Mouse (Mus musculus) spleen, postnatal 36 days (tissue): ENCODE measurements around the gene Scarb1.

Experiments
- DNase-seq, 2 experiments: peaks; one replicate each; pipeline ENCODE4 v3.0.0; 2022; ENCODE audit warnings: low spot score in 2 of 2, mixed read lengths in 1 of 2

The Scarb1 gene

GRCm38 (mm10) chr5:125271531-125272203 lies 69.2 kb downstream of the Scarb1 start:
- peak; percentile 54 to 67 for DNase-seq

DNA sequence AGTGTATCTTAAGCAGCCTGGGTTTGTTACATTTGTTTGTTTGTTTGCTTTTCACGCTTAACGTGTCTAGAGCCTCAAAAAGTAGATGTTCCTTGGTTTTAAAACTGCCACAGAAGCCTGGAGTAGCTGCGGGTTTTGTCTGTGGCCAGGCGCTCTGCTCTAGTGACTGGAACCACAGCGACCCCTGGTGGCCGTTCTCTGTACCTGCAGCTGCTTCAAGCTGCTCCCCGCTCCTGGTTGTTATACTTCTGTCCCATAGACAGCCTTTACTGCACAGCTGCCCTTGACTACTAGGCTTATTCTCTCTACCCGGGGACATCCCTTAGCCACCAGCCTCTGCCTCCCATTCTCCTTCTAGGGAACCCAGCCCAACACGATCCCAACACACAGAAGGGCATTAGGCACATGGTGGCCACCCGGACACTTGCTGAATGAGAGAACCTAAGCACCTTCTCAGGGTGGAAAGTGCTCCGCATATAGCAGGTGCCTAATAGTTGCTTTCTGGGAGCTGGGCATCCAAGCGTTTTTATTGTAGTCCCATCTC lies 70.2 kb downstream of the Scarb1 start:
- DNase-seq = peak; percentile 42 to 46

DNA sequence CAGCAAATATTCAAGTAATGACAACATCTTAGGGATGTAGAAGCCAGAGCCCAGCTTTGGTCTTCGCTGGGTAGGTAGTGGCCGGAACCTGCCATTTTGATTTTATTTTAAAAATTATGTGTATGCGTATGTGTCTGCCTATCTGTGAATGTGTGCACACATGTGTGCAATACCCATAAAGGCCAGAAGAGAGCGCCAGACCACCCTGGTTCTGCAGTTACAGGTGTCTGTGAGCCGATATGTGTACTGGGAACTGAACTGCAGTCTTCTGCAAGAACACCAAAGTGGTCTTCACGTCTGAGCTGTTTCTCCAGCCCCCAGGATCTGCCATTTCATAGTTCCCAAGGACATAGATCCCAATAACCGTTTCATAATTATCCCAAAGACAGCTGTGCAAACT lies 71.1 kb downstream of the Scarb1 start:
- DNase-seq = no peak

DNA sequence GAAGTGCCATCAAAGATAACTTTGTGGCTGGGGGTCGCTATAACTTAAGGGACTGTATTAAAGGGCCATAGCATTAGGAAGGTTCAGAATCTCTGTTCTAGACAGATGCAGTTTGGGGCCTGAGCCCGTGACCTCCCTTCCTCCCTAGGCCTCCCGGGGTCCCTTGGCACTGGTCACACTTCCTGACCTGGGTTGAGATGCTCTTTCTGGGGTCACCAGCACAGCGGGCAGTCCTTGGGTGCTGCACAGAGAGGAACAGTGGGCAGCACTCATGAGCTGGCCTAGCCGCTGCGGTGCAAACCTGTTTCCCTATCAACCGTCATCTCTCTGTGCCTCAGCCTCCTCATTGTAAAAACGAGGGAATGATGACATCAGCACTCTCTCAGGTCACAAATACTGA lies 71.5 kb downstream of the Scarb1 start:
- DNase-seq = no peak

GRCm38 (mm10) chr5:125268033-125268765 lies 72.7 kb downstream of the Scarb1 start:
- peak in 1 of 2 experiments; percentile 45 for DNase-seq

DNA sequence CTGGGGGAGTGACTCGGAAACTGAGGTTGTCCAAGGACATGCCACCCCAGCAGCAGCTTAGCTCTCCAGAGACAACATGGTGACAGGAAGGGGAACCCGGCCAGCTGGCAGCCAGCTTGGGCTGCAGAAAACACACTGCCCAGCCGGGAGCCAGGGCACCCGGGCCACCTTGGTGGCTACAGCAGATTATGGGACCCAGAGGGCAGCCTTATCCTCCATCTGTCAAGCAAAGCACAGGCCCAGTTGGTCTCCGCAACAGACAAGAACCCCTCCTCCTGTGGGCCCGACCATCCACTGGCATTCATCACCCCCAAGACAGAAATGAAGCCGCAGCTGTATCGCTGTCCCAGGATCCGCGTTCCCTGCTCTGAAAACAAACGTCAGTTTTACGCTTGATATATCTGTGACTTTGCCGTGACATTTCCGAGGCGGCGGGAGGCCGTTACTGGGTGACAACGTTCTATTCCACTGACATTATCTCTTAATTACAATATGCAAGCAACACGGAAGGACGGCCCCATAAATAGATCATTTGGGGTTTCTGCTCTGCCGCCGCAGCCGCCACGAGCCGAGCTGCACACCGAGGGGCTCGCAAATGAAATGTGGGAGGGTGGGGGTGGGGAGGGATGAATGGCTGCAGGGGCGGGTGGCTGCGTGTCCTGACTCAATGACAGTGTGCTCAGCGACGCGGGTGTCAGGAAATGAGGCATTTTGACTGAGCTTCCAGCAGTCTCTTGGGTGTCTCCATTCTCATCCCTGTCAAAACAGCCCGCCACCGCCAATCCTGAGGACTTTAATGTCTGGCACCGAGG lies 73.5 kb downstream of the Scarb1 start:
- no peak for DNase-seq

- no peak for DNase-seq
Measured at GRCm38 (mm10) chr5:125266128-125266527, 74.8 kb downstream of the Scarb1 start.

DNA sequence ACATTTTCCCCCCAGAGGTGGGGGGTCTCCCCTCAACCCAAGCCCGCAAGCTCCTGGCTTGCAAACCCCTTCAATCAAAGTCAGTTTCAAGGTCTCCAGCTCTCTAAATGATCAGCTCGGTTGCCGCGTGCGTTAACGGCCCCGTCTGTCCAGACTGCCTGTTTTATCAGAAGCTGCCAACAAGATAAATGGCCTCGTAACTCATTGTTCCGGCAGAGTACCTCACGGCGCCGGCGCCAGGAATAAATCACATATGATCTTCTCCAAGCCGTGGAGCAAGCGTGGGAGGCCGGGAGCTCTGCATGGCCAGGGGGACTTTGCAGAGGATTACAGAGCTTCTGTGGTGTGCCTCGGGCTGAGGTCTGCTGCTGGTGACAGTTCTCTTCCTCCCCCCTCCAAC lies 76.2 kb downstream of the Scarb1 start:
- DNase-seq = no peak

GRCm38 (mm10) chr5:125262578-125262977 lies 78.3 kb downstream of the Scarb1 start:
- no peak for DNase-seq

GRCm38 (mm10) chr5:125253917-125254316 lies 87.0 kb downstream of the Scarb1 start:
- no peak for DNase-seq

DNA sequence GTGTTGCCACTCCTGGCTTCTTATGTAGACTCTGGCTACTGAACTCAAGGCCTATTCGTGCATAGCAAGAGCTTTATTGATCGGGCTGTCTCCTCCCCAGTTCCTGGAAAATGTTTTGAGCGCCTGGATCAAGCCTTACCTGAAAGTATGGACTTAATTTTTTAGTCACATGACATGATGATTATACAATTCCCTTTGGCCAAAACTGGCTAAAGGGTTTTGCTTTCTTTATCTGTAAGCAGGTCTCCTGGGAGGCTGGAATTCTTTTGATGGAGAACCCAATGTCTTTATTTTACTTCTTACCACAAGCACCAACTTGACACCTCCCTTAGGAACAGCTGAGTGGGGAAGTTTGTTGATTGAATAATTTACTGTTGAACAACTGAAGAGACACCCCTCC lies 87.4 kb downstream of the Scarb1 start:
- DNase-seq = no peak

DNA sequence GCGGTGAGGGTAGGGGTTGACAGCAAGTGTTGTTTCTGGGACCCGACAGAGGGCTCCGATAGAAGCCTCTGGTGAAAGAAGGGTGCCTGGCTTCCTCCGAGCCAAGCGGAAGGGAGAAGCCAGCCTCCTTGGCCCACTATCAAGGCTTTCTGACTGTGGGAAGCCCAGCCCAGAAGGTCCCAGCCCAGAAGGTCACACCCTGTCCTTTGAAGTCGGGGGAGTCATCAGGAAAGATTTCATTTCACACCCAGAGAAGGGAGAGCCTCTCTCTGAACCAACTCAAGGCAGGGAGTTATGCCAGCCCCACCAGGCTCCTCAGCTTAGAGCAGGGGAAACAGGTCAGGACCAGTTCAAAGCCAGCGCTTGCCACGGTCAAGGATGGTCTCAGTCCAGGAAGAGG lies 88.2 kb downstream of the Scarb1 start:
- no peak for DNase-seq

GRCm38 (mm10) chr5:125251885-125252615 lies 88.8 kb downstream of the Scarb1 start:
- no peak for DNase-seq

GRCm38 (mm10) chr5:125249187-125249586 lies 91.7 kb downstream of the Scarb1 start:
- no peak for DNase-seq

DNA sequence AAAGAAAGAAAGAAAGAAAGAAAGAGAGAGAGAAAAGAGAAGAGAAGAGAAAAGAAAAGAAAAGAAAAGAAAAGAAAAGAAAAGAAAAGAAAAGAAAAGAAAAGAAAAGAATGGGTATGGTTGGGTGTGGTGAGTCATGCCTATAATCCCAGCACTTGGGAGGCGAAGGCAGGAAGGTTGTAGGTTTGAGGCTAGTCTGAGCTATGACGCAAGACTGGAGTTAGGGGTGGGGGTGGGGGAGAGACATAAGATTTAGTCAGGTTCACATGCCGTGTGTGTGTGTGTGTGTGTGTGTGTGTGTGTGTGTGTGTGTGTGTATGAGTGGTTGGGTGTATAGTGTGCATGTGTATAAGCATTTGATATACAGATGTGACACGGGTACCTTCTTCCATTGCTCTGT lies 94.2 kb downstream of the Scarb1 start:
- DNase-seq = no peak

- DNase-seq = no peak
Measured at GRCm38 (mm10) chr5:125245534-125246151, 95.3 kb downstream of the Scarb1 start.

- DNase-seq = no peak
Measured at GRCm38 (mm10) chr5:125244825-125245533, 95.9 kb downstream of the Scarb1 start.

DNA sequence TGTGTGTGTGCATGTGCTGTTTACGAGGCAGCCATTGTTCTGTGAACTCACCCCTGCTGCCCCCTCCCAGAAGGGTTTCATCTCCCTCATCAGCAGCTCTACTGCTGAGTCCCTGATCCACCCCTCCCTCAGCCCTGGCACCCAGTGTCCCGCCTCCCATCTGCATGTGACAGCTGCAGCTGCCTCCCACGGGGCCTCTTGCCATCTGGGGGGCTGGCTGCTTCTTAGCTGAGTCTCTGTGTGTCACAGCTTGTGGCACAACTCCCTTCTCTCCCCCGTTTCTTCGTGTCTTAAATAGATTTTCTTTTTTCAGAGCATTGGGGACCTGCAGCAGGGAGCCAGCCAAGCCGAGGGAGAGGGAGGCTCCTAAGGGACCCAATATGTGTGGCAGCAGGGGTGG lies 97.0 kb downstream of the Scarb1 start:
- DNase-seq = peak; percentile 27 to 32

GRCm38 (mm10) chr5:125242111-125242510 lies 98.8 kb downstream of the Scarb1 start:
- no peak for DNase-seq

GRCm38 (mm10) chr5:125241627-125242026 lies 99.3 kb downstream of the Scarb1 start:
- DNase-seq = no peak
